Mouse (Mus musculus) neural tube, embryonic 15.5 days (tissue): ENCODE measurements around the gene Sipa1l2. TPM values are rescaled to one million over a fixed set of nuclear protein-coding genes. Genes with fewer than 3 reads are reported as not detected.
"Not testable (repeated sequence)": the region's sequence is repeated elsewhere in the genome, so short reads cannot be mapped to it uniquely, and the experiment has no call there.

Experiments
- ATAC-seq: fragments of 200-750 bp; cut with Nextera tagmentation; 2 replicates; pipeline ENCODE4 v1.8.0; 2017; ENCODE audit warnings: mild to moderate bottlenecking, moderate TSS enrichment, moderate library complexity; ENCODE audit not compliant: low FRiP score
- H3K27ac ChIP-seq: fragments of 300-500 bp; sonication (generic); replicated peaks from 2 replicates; pipeline ENCODE4 v1.5.1; 2015; ENCODE audit warnings: mild to moderate bottlenecking, inconsistent platforms
- H3K27me3 ChIP-seq: fragments of 300-500 bp; sonication (generic); replicated peaks from 2 replicates; pipeline ENCODE4 v1.6.1; 2015; ENCODE audit warnings: inconsistent platforms
- H3K36me3 ChIP-seq: fragments of 300-500 bp; sonication (generic); 2 replicates; pipeline ENCODE4 v1.6.1; 2015; ENCODE audit warnings: inconsistent platforms
- H3K4me1 ChIP-seq: fragments of 300-500 bp; sonication (generic); 2 replicates; pipeline ENCODE4 v1.6.1; 2015; ENCODE audit warnings: inconsistent platforms
- H3K4me2 ChIP-seq: fragments of 300-500 bp; sonication (generic); 2 replicates; pipeline ENCODE4 v1.6.1; 2015; ENCODE audit warnings: inconsistent platforms, mild to moderate bottlenecking, moderate library complexity
- H3K4me3 ChIP-seq: fragments of 300-500 bp; sonication (generic); replicated peaks from 2 replicates; pipeline ENCODE4 v1.5.1; 2015; ENCODE audit warnings: mild to moderate bottlenecking, inconsistent platforms
- H3K9ac ChIP-seq: fragments of 300-500 bp; sonication (generic); replicated peaks from 2 replicates; pipeline ENCODE4 v1.6.1; 2015; ENCODE audit warnings: mild to moderate bottlenecking, inconsistent platforms
- H3K9me3 ChIP-seq: fragments of 300-500 bp; sonication (generic); replicated peaks from 2 replicates; pipeline ENCODE4 v1.6.1; 2016; ENCODE audit warnings: inconsistent platforms
- WGBS: fragments of 180-500 bp; shearing (Covaris S2); methylation state at CpG from one replicate; pipeline ENCODE4 v1.1.7; 2015; ENCODE audit warnings: mixed read lengths; 5-methylcytosine and 5-hydroxymethylcytosine counted together
- polyA plus RNA-seq: library from polyadenylated mRNA; unstranded; fragments of >200 nt; fragmentation: Nextera tagmentation; extraction: Ambion mirVana; gene quantifications from 2 replicates; pipeline ENCODE4 v1.2.1, GENCODE M21; 2015

The Sipa1l2 gene
- polyA plus RNA-seq, 1 experiment from 2014 or later: 16.3 TPM

GRCm38 (mm10) chr8:125531640-125532039, 38.0 kb downstream of the Sipa1l2 start:
- Histone ChIP-seq H3K4me2 (no peak overlapping the region), H3K27ac (peak overlapping the region; percentile 13; the same call in 1 of the 2 replicates), H3K9ac (no peak overlapping the region), H3K27me3 (no peaks in the 10 kb centered on the region), H3K4me3 (no peak overlapping the region), H3K36me3 (no peaks in the 10 kb centered on the region), H3K9me3 (no peaks in the 10 kb centered on the region), H3K4me1 (peaks cover 69% of the 10 kb centered on the region)
- WGBS: 60% methylated on average over 1 of the region's 1 CpGs
- ATAC-seq: no peak

DNA sequence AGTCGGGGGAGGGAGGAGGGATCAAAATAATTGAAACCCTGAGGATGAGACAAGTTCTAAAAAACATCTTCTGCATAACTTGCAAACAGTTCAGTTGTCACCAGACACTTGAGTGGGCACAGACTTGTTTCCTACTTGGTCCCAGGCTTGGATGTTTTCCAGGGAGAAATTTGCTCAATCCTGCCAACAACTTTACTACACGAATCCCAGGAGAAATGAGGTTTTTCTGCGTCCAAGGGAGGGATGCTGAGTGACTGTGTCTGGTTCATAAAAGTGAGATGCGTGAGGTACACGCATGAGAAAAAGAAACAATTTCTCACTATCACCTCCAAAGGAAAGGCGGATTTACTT, 38.5 kb downstream of the Sipa1l2 start:
- no peaks in the 10 kb centered on the region for H3K36me3 ChIP-seq
- no peak overlapping the region for H3K4me3 ChIP-seq
- no peak overlapping the region for H3K9ac ChIP-seq
- H3K4me1 ChIP-seq: peaks cover 75% of the 10 kb centered on the region
- peak overlapping the region; percentile 13; the same call in 1 of the 2 replicates for H3K27ac ChIP-seq
- H3K27me3 ChIP-seq: no peaks in the 10 kb centered on the region
- no peaks in the 10 kb centered on the region for H3K9me3 ChIP-seq
- H3K4me2 ChIP-seq: no peak overlapping the region
- ATAC-seq: no peak
- 39% methylated on average over 6 of the region's 6 CpGs for WGBS

DNA sequence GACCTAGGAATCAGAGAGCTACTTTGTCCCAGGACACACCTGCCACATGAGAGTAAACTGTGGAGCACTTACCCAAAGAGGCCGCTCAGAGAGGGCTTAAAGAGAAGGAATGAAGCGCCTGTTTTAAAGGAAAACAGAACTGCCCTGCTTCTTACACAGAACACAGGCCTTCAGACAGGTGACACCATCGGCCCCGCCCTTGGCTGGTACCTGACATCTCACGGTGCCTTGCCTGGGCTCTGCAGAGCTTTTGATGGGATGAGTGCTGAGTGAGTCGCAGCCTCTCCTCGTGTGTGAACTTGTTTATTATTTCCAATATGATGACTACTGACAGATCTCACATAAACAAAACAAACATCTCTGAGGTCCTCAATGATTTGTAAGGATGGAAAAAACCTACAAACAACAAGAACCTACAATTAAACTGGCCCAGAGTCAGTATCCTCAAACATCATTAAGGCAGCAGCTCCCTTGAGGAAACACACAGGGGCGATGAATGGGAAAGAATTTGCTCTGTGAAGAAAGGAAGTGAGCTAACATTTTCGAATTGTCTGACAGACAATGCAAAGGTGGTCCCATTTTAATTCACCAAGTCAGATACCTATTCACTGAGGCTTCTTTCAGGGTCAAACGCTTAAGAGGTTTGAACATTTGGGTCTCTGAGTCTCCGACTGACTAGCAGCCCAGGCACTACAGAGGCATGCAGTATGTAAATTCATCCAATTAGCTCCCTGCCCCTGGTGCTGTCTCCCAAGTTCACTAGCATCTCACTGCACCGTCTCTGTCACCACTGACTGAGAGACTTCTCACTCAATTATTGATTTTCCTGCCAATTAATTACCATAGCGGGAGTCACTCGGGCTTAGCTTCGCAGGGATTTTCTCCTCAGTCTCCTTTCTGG, 39.2 kb downstream of the Sipa1l2 start:
- Histone ChIP-seq H3K27ac (0 out of 2 replicates have a peak overlapping the region, but pooled peaks have one; percentile 13), H3K36me3 (no peaks in the 10 kb centered on the region), H3K4me1 (peaks cover 80% of the 10 kb centered on the region), H3K9ac (no peak overlapping the region), H3K9me3 (no peaks in the 10 kb centered on the region), H3K4me2 (no peak overlapping the region), H3K4me3 (no peak overlapping the region), H3K27me3 (no peaks in the 10 kb centered on the region)
- WGBS: 46% methylated on average over 15 of the region's 15 CpGs
- no peak for ATAC-seq

DNA sequence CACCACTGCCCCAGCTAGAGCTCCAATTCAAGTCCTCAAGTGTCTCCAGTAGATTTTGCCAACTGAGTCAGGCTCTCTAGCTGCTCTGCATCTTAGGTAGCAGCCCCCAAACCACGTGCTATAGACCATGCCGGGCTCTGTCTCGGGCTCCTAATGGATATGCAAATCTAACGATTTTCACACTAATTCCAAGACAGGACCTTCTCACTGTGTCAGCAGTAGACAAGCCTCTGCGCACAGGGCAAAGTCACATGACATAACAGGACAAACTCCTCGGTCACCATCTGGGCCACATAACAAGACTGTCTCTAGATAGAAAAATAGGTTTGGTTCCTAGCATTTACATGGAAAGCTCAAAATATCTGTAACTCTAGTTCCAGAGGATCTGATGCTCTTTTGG, 40.6 kb downstream of the Sipa1l2 start:
- no peak overlapping the region for H3K4me3 ChIP-seq
- H3K27ac ChIP-seq: no peak overlapping the region
- H3K27me3 ChIP-seq: no peaks in the 10 kb centered on the region
- no peak for ATAC-seq
- H3K36me3 ChIP-seq: no peaks in the 10 kb centered on the region
- no peak overlapping the region for H3K9ac ChIP-seq
- H3K4me2 ChIP-seq: no peak overlapping the region
- H3K9me3 ChIP-seq: no peaks in the 10 kb centered on the region
- 21% methylated on average over 6 of the region's 6 CpGs for WGBS
- peaks cover 77% of the 10 kb centered on the region for H3K4me1 ChIP-seq

DNA sequence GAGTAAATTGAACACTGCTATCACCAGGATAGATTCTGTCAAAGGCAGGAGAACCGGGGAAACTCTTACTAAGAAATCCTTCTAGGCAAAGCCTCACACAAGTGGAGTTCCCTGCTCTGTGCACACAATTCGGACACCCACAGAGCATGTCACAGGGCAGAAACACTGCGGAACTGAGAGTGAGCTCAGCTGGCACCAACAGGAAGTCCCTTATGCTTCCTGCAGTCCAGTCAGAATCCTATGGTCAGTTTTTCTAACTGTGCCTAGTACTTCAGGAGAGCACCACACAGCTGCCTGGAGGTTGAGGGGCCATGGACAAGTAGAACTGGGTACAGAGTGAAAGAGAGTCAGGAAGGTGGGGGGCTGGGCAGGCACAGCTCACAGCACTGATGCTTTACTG, 41.7 kb downstream of the Sipa1l2 start:
- no peaks in the 10 kb centered on the region for H3K27me3 ChIP-seq
- H3K27ac ChIP-seq: no peak overlapping the region
- H3K4me3 ChIP-seq: no peak overlapping the region
- no peak overlapping the region for H3K9ac ChIP-seq
- 60% methylated on average over 3 of the region's 3 CpGs for WGBS
- ATAC-seq: no peak
- no peaks in the 10 kb centered on the region for H3K36me3 ChIP-seq
- no peak overlapping the region for H3K4me2 ChIP-seq
- H3K9me3 ChIP-seq: no peaks in the 10 kb centered on the region
- peaks cover 77% of the 10 kb centered on the region for H3K4me1 ChIP-seq

DNA sequence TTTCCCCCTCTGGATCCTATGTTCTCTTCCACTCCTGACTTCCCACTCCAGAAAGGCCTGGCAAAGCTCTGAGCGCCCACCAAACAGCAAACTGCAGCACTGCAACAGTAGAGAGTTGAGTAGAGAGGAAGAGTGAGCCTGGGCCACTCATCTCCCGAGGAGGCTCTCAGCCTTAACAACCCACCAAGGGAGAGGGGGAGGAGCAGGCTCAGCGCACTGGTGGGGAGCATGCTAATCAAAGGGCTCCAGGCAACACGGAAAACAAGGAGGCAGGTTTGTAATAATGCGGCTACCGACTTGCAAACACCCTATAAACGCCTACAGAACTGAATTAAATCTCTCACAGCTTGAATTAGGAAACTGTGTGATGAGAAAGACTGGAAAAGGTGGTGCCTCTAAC, 42.6 kb downstream of the Sipa1l2 start:
- peak; percentile 51; the same call in 1 of the 2 replicates for ATAC-seq
- H3K27me3 ChIP-seq: no peaks in the 10 kb centered on the region
- H3K27ac ChIP-seq: peak overlapping the region; percentile 29; the same call in 1 of the 2 replicates
- 9% methylated on average over 7 of the region's 7 CpGs for WGBS
- H3K9me3 ChIP-seq: no peaks in the 10 kb centered on the region
- no peak overlapping the region for H3K9ac ChIP-seq
- peaks cover 77% of the 10 kb centered on the region for H3K4me1 ChIP-seq
- no peak overlapping the region for H3K4me2 ChIP-seq
- no peaks in the 10 kb centered on the region for H3K36me3 ChIP-seq
- no peak overlapping the region for H3K4me3 ChIP-seq

- Histone ChIP-seq H3K9me3 (no peaks in the 10 kb centered on the region), H3K9ac (no peak overlapping the region), H3K27me3 (no peaks in the 10 kb centered on the region), H3K4me1 (peaks cover 77% of the 10 kb centered on the region), H3K4me2 (no peak overlapping the region), H3K4me3 (no peak overlapping the region), H3K27ac (no peak overlapping the region), H3K36me3 (no peaks in the 10 kb centered on the region)
- 51% methylated on average over 7 of the region's 7 CpGs for WGBS
- ATAC-seq: no peak
Observed at GRCm38 (mm10) chr8:125526582-125526981, 43.0 kb downstream of the Sipa1l2 start.

- no peak for ATAC-seq
- Histone ChIP-seq H3K27me3 (no peaks in the 10 kb centered on the region), H3K9ac (no peak overlapping the region), H3K36me3 (no peaks in the 10 kb centered on the region), H3K27ac (no peak overlapping the region), H3K4me2 (no peak overlapping the region), H3K4me3 (no peak overlapping the region), H3K9me3 (no peaks in the 10 kb centered on the region), H3K4me1 (peaks cover 61% of the 10 kb centered on the region)
- WGBS: 85% methylated on average over 2 of the region's 2 CpGs
Observed at GRCm38 (mm10) chr8:125524479-125524878, 45.1 kb downstream of the Sipa1l2 start.

GRCm38 (mm10) chr8:125523213-125523612, 46.4 kb downstream of the Sipa1l2 start:
- Histone ChIP-seq H3K36me3 (no peaks in the 10 kb centered on the region), H3K4me2 (no peak overlapping the region), H3K4me3 (no peak overlapping the region), H3K9ac (no peak overlapping the region), H3K27me3 (0 out of 2 replicates have a peak, but pooled peaks cover 1% of the 10 kb centered on the region), H3K4me1 (peaks cover 53% of the 10 kb centered on the region), H3K9me3 (no peaks in the 10 kb centered on the region), H3K27ac (no peak overlapping the region)
- ATAC-seq: no peak
- 52% methylated on average over 5 of the region's 5 CpGs for WGBS

GRCm38 (mm10) chr8:125522151-125522550, 47.5 kb downstream of the Sipa1l2 start:
- WGBS: 27% methylated on average over 6 of the region's 6 CpGs
- Histone ChIP-seq H3K9ac (no peak overlapping the region), H3K4me1 (peaks cover 49% of the 10 kb centered on the region), H3K4me3 (no peak overlapping the region), H3K4me2 (no peak overlapping the region), H3K9me3 (no peaks in the 10 kb centered on the region), H3K27ac (no peak overlapping the region), H3K27me3 (0 out of 2 replicates have a peak, but pooled peaks cover 3% of the 10 kb centered on the region), H3K36me3 (no peaks in the 10 kb centered on the region)
- no peak for ATAC-seq

GRCm38 (mm10) chr8:125521087-125521486, 48.5 kb downstream of the Sipa1l2 start:
- Histone ChIP-seq H3K27ac (no peak overlapping the region), H3K4me3 (no peak overlapping the region), H3K36me3 (no peaks in the 10 kb centered on the region), H3K27me3 (0 out of 2 replicates have a peak, but pooled peaks cover 3% of the 10 kb centered on the region), H3K4me2 (no peak overlapping the region), H3K9ac (no peak overlapping the region), H3K9me3 (no peaks in the 10 kb centered on the region), H3K4me1 (peaks cover 40% of the 10 kb centered on the region)
- no peak for ATAC-seq
- WGBS: 76% methylated on average over 7 of the region's 7 CpGs

GRCm38 (mm10) chr8:125520308-125520707, 49.3 kb downstream of the Sipa1l2 start:
- not testable (repeated sequence) for H3K4me2 ChIP-seq, H3K9me3 ChIP-seq, ATAC-seq, H3K27ac ChIP-seq, H3K27me3 ChIP-seq, H3K36me3 ChIP-seq, H3K9ac ChIP-seq, H3K4me3 ChIP-seq
- 85% methylated on average over 2 of the region's 2 CpGs for WGBS
- peaks cover 34% of the 10 kb centered on the region for H3K4me1 ChIP-seq
